Mouse (Mus musculus): ENCODE data around the gene 5430419D17Rik.

5430419D17Rik gene

GRCm38 (mm10) chr7:131317587-131317986 is 143.4 kb downstream of the 5430419D17Rik start:
- CTCF ChIA-PET, result no interaction called here

GRCm38 (mm10) chr7:131318340-131318739 is 144.1 kb downstream of the 5430419D17Rik start:
- CTCF ChIA-PET, result no interaction called here

- CTCF ChIA-PET, result no interaction called here
Measured at GRCm38 (mm10) chr7:131322192-131322591, 148.0 kb downstream of the 5430419D17Rik start, which contains the start of gene Cuzd1. Gene Cuzd1, minus strand, starts transcription at chr7:131322292.

- CTCF ChIA-PET, result interaction anchor here (0.7 kb wide), 1 partner anchor 34 kb away, joined by 4 read pairs; no protein-coding TSS in a partner anchor
Measured at GRCm38 (mm10) chr7:131327054-131327453, 152.9 kb downstream of the 5430419D17Rik start.

- CTCF ChIA-PET, result no interaction called here
Measured at GRCm38 (mm10) chr7:131329416-131329815, 155.2 kb downstream of the 5430419D17Rik start, which contains the start of gene Fam24b. Gene Fam24b, minus strand, starts transcription at chr7:131329516.

GRCm38 (mm10) chr7:131331688-131332087 is 157.5 kb downstream of the 5430419D17Rik start:
- CTCF ChIA-PET, result no interaction called here

- CTCF ChIA-PET, result no interaction called here
Measured at GRCm38 (mm10) chr7:131333564-131333963, 159.4 kb downstream of the 5430419D17Rik start, which contains the start of gene Fam24a. Gene Fam24a, plus strand, starts transcription at chr7:131333864.

GRCm38 (mm10) chr7:131337502-131338068 is 163.4 kb downstream of the 5430419D17Rik start:
- CTCF ChIA-PET, result interaction anchor here (0.5 kb wide), 1 partner anchor 1420 kb away, joined by 3 read pairs; no protein-coding TSS in a partner anchor

GRCm38 (mm10) chr7:131345856-131346541 is 171.8 kb downstream of the 5430419D17Rik start:
- CTCF ChIA-PET, result interaction anchor here (0.6 kb wide), 1 partner anchor 448 kb away, joined by 6 read pairs; no protein-coding TSS in a partner anchor

Measured in spleen, embryonic (tissue).